Mouse (Mus musculus): ENCODE data around the gene Kat2a. TPM values are rescaled to one million over a fixed set of nuclear protein-coding genes. Genes with fewer than 3 reads are reported as not detected.

The Kat2a gene
- polyA plus RNA-seq (2015; fragmentation: Nextera tagmentation; extraction: Ambion mirVana) = 60.5 and 62.5 TPM in 2 replicates

GRCm38 (mm10) chr11:100711783-100712615 lies at the start of gene Kat2a:
Gene Kat2a, minus strand, starts transcription at chr11:100712465.

GRCm38 (mm10) chr11:100759611-100760233 lies 47.5 kb upstream of the Kat2a start, which contains the start of gene Kcnh4:
Gene Kcnh4, minus strand, starts transcription at chr11:100759942.

DNA sequence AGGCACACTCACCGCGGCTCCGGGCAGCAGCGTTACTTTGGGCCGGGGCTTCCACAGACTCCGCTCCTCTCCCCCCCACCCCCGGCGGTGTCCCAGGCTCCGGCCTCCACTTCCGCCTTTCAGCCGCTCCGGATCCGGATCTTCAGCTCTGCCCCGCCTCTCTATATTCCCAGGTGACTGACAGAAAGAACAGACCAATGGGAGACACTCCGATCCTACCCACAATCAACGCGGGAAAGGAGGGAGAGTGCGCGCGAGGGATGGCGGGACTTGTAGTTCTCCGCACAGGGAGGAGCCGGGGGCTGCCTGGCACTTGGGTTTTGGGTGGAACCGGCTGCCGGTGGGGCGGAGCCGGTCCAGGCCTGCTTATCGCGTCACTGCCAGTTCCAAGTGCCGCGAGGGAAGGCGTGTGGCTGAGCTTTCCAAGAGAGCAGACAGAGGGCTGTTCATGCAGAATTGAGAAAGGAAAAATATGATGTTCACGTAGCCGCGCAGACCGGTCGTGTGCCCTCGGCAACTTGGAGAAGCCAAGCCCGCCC lies 25.9 kb upstream of the Kat2a start, which contains the start of gene Rab5c:
Gene Rab5c (minus strand): TSS at position 150 of the 539 bp plus-strand sequence.

DNA sequence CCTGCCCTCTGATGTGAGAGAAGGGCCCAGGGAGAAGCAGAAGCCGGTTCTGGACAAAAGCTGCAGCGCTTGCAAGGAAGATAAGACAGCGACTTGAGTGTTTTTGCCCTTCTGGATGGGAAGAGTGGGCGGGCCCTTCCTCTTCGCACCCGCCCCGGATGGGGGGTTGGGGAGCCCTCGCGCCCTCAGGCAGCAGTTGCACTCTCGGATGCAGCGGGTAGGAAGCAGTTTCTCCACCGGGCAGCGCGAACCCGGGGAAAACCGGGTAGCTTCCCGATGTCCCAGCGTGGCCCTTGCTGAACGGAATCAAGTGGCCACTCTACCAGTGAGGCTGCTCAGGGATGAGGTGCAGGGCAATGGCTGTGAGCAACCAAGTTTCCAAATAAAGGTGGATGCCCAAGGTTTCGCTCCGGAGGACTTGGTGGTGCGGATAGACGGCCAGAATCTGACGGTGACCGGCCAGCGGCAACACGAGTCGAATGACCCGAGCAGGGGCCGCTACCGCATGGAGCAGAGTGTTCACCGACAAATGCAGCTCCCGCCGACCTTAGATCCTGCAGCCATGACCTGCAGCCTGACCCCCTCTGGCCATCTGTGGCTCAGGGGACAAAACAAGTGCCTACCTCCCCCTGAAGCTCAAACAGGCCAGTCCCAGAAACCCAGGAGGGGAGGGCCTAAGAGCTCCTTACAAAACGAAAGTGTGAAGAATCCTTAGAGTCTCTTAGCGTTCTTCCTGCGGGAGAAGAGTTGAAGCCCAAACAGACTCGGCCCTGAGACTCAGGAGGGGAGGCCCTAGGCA lies 1.7 kb upstream of the Kat2a start, which contains the start of gene Hspb9:
Gene Hspb9 (plus strand): TSS at position 116 of the 799 bp plus-strand sequence.

DNA sequence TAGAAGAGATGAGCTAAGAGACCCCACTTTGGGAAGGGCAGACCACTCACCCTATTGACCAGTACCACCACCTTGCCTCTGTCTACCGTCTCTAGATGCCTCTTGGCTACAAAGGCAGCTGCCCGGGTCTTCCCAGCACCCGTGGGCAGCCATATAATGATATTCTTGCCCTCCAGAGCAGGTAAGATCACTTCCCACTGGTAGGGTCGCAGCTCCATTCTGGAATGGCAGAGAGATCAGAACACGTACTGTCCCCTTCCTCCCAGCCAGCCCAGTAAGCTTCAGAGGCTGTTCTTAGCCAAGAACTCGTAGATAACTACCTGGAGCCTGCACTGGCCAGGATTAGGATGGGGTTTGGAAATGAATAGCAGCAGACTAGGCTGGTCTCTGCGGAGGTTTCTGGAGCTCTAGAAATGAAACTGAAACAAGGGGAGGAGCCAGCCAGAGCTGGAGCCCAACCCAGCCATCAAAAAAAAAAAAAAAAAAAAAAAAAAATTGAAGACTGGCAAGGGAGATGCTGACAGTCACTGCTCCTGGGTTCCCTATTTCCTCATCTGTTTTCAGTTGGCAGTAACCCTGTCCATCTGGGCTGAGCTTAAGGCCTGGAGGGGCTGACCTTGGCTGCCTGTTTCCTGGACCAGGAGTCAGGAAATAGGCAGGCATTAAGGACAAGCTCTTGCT lies 8.3 kb downstream of the Kat2a start, which contains the start of gene Dhx58:
Gene Dhx58 (minus strand): TSS at position 421 of the 681 bp plus-strand sequence.

GRCm38 (mm10) chr11:100692164-100692616 lies 20.1 kb downstream of the Kat2a start, which contains the start of gene Zfp385c:
Gene Zfp385c, minus strand, starts transcription at chr11:100692455.

Other genes starting within 250 kb of the Kat2a start
- gene Klhl11, start 239.7 kb downstream of the Kat2a start, polyA plus RNA-seq (2015; fragmentation: Nextera tagmentation; extraction: Ambion mirVana) = 8.3 and 8.5 TPM in 2 replicates
- 118 and 128 TPM in 2 replicates for gene Acly, start 184.5 kb downstream of the Kat2a start, polyA plus RNA-seq (2015; fragmentation: Nextera tagmentation; extraction: Ambion mirVana)
- gene Ttc25, start 166.9 kb downstream of the Kat2a start, polyA plus RNA-seq (2015; fragmentation: Nextera tagmentation; extraction: Ambion mirVana) = 1.3 and 2.2 TPM in 2 replicates
- 170 and 228 TPM in 2 replicates for gene Cnp, start 137.6 kb downstream of the Kat2a start, polyA plus RNA-seq (2015; fragmentation: Nextera tagmentation; extraction: Ambion mirVana)
- 65.0 and 77.4 TPM in 2 replicates for gene Nkiras2, start 93.2 kb downstream of the Kat2a start, polyA plus RNA-seq (2015; fragmentation: Nextera tagmentation; extraction: Ambion mirVana)
- 208 and 230 TPM in 2 replicates for gene Dnajc7, start 92.3 kb downstream of the Kat2a start, polyA plus RNA-seq (2015; fragmentation: Nextera tagmentation; extraction: Ambion mirVana)
- 0.69 and 1.0 TPM in 2 replicates for gene Zfp385c, start 20.0 kb downstream of the Kat2a start, polyA plus RNA-seq (2015; fragmentation: Nextera tagmentation; extraction: Ambion mirVana)
- gene Dhx58, start 8.2 kb downstream of the Kat2a start, polyA plus RNA-seq (2015; fragmentation: Nextera tagmentation; extraction: Ambion mirVana) = 2.3 and 2.5 TPM in 2 replicates
- gene Hspb9, start 1.4 kb upstream of the Kat2a start, polyA plus RNA-seq (2015; fragmentation: Nextera tagmentation; extraction: Ambion mirVana) = 0.37 TPM in 1 of 2 replicates, not detected in the other
- gene Rab5c, start 25.8 kb upstream of the Kat2a start, polyA plus RNA-seq (2015; fragmentation: Nextera tagmentation; extraction: Ambion mirVana) = 31.1 and 35.2 TPM in 2 replicates
- 3.7 and 5.5 TPM in 2 replicates for gene Kcnh4, start 47.5 kb upstream of the Kat2a start, polyA plus RNA-seq (2015; fragmentation: Nextera tagmentation; extraction: Ambion mirVana)
- 0.76 and 1.3 TPM in 2 replicates for gene Hcrt, start 50.5 kb upstream of the Kat2a start, polyA plus RNA-seq (2015; fragmentation: Nextera tagmentation; extraction: Ambion mirVana)
- 8.1 and 8.2 TPM in 2 replicates for gene Ghdc, start 58.5 kb upstream of the Kat2a start, polyA plus RNA-seq (2015; fragmentation: Nextera tagmentation; extraction: Ambion mirVana)
- gene Stat5b, start 138.3 kb upstream of the Kat2a start, polyA plus RNA-seq (2015; fragmentation: Nextera tagmentation; extraction: Ambion mirVana) = 16.4 and 17.6 TPM in 2 replicates
- gene Stat5a, start 146.9 kb upstream of the Kat2a start, polyA plus RNA-seq (2015; fragmentation: Nextera tagmentation; extraction: Ambion mirVana) = 2.3 and 3.0 TPM in 2 replicates
- 49.0 and 55.4 TPM in 2 replicates for gene Stat3, start 227.1 kb upstream of the Kat2a start, polyA plus RNA-seq (2015; fragmentation: Nextera tagmentation; extraction: Ambion mirVana)

All from neural tube, postnatal 0 days (tissue).